Mouse (Mus musculus): ENCODE measurements at regions not wholly inside any gene's neighbourhood (a gene's known extent, or its start where the extent isn't known, plus 50 kb on each side); places are given as distances from the start of the nearest gene placed in this dataset.

GRCm38 (mm10) chr10:31076948-31077347 is 234.3 kb upstream of the Hey2 start:
- DNase-seq = no peak

- no peak for DNase-seq
Observed at GRCm38 (mm10) chr10:31076415-31076814, 233.8 kb upstream of the Hey2 start.

GRCm38 (mm10) chr10:31074004-31074645 is 231.5 kb upstream of the Hey2 start:
- DNase-seq = no peak

- no peak for DNase-seq
Observed at GRCm38 (mm10) chr10:31068668-31069223, 226.1 kb upstream of the Hey2 start.

DNA sequence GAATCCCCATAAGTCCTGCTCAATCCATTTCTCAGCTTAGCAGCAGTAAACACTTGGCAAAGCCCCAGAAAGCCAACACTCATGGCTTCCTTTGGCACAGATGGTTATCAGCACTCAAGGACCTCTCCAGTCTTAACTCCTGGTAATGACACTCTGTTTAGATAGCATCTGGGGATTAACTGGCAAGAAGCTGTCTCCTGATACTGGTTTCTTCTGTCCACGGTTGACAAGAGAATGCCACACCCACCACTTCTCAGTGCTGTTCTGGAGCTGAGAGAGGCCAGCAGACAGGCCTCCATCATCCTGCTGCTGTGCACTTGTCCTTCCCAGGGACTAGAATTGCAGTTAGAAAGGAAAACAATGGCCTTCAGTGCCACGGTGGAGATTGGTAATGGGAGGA is 220.1 kb upstream of the Hey2 start:
- no peak for DNase-seq

- no peak for DNase-seq
Observed at GRCm38 (mm10) chr10:31053260-31053659, 210.7 kb upstream of the Hey2 start.

GRCm38 (mm10) chr10:31051222-31051621 is 208.6 kb upstream of the Hey2 start:
- no peak for DNase-seq

DNA sequence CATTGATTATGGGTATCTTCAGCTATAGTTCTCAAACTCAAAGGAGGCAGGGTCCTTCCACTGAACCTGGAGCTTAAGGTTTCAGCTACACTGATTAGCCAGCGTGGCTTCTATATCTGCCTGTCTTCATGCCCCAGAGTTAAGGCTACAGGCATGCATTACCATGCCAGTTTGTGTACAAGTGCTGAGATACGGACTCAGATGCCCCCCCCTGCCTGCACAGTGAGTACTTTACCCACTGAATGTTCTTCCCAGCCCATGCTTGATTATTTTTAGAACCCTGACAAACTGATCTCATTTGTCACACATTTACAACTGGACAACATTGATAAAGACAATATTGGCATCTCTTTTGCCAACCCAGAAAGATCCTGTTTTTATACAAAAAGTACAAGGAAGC is 206.8 kb upstream of the Hey2 start:
- DNase-seq = no peak

- no peak for DNase-seq
Observed at GRCm38 (mm10) chr10:31035611-31036010, 193.0 kb upstream of the Hey2 start.

DNA sequence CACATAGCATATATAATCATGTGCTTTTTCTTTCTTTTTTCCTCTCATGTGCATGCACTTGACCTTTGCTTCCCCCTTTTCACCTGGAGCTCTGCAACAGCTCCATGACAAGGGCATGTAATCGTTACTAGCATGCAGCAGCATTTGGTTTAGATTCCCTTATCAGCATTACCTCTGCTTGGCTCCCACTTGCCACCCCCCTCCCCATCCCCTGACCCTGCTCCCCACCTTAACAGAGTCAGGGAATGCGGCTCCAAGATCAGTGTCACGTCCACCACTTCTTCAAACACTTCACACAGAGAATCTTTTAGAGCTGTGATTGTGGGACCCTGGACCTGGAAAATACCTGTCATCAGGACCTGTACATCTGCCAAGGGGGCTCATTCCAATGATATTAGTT is 192.2 kb upstream of the Hey2 start:
- no peak for DNase-seq

DNA sequence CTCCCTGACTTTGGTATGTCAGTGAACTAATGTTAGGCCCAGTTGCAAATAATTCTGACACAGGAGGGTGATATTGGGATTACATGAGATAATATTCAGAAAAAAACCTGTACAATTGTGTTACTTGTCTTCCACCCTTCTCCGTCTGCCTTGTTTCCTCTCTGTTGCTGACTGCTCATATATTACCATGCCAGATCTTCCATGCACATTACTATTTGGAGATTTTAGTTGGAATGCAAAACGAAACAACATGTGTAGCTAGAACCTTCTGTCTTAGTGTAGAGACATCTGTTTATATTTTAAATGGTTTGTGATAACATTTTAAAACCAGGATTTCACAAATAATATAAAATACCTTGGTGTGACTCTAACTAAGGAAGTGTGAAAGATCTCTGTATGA is 188.1 kb upstream of the Hey2 start:
- no peak for DNase-seq

- no peak for DNase-seq
Observed at GRCm38 (mm10) chr10:31026440-31026839, 183.8 kb upstream of the Hey2 start.

GRCm38 (mm10) chr10:31012669-31013358 is 170.2 kb upstream of the Hey2 start:
- no peak for DNase-seq

DNA sequence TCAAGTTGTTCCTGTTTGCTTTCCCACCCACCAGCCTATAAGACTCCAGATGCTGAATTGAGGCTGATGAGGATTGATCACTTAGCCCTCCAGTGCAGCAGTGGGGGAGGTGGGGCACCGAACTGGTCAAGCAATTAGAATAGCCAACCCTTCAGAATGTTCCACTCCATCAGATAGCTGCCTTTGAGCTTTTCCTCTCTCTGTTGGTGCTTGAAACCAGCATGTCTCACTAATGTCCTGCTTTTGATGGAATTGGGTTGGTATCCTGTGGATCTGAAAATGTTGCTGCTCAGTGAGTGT is 167.3 kb upstream of the Hey2 start:
- no peak for DNase-seq

- DNase-seq = no peak
Observed at GRCm38 (mm10) chr10:31009128-31009954, 166.7 kb upstream of the Hey2 start.

GRCm38 (mm10) chr10:30998163-30998944 is 155.8 kb upstream of the Hey2 start:
- DNase-seq = no peak

DNA sequence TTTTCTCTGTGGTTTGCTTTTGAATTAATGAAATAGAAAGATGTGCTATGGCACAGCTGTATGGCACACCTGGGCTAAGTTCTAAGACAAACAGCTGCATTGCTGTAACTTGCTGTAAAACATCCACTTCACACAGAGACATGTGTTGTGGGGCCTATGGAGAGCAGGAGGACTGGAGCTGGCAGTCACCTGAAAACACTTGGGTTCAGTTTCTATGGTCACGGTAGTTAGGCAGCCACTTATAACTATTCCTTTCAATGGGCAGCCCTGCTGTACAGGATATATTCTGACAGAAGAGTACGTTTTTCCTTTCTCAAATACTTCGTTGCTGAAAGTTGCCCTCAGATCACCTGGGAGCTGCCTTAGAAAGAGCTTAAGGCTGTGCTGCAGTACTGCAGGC is 149.6 kb upstream of the Hey2 start:
- DNase-seq = no peak

DNA sequence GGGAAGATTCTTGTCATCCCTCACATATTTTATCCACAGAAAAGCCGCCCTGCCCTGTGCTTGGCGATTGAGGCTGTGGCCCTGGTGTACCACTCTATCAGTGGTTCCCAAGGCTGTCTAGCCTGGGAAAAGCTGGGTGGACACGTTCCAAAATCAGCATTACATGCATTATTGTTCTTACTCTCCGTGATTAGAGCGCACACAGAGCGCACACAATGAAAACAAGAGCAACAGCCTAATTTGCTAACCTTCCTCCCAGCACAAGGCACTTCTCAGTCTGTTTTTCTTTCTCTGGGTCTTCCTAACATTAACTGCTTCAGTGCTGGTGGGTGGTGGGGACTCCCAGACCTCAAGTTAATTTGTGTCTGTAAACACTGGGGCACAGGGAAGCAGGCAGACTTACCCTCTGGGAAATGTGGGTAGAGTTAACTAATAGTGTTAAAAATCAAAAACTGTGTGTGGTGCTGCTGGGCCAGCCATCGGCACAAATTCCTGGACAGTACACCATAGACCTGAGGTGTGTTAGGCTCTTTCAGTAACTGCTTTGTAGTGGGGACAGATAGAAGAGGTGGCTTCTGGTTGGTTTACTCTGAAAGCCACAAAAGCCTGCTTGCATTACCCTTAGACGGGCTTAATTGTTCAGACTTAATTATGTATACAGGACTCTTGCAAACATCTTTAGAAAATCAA is 137.8 kb upstream of the Hey2 start:
- peak; percentile 5 for DNase-seq

DNA sequence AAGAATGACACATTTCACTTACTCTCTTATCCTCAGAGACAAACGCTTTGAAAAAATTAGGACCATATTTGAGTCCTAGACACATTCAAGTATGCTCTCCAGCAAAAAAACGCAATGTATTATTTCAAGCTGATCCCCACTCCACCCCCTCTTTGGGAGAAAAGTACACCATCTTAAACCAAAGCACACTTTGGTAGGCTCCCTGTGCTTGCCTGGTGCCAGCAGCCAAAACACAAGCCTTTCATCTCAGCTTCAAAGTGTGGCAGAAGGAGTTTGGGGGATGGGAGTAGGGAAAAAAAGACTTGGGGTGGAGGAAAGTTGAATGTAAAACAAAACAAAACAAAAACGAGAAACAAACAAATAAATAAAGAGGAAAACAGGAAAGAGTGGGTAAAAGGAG is 137.2 kb upstream of the Hey2 start:
- no peak for DNase-seq

- DNase-seq = peak; percentile 11
Observed at GRCm38 (mm10) chr10:30966176-30966575, 123.6 kb upstream of the Hey2 start.

DNA sequence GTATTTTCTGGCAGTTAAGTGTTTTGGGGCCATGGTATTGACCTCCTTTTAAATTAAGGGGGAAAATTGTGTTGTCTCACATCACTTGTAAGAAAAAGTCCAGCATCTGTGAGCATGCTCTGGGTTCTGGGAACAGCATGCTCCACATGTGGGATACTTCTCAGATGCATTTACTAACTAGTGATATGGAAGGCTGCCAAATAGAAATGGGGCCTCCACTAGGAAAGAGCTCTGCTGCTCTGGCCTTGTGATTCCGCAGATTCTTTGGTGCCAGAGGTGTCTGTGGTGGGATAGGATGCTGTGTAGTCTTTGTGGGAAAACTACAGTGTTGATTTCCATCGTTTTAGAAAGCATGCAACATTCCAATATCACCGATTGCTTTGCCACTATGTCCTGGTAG is 111.2 kb upstream of the Hey2 start:
- DNase-seq = no peak

- no peak for DNase-seq
Observed at GRCm38 (mm10) chr10:30952410-30952809, 109.8 kb upstream of the Hey2 start.
